Mouse (Mus musculus) CD8-positive naive resting alpha-beta T cell, adult 2 months (primary cell): Measurements from ENCODE around the gene Gm10842.

ENCODE experiments used
- DNase-seq, 2 experiments: peaks; one replicate each; pipeline ENCODE4 v3.0.0; 2022; ENCODE audit warnings: low read depth in 2 of 2, low spot score in 2 of 2

Gene Gm10842

GRCm38 (mm10) chr11:105152357-105152899 lies 5.7 kb downstream of the Gm10842 start:
- no peak for DNase-seq

- no peak for DNase-seq
Observed at GRCm38 (mm10) chr11:105153068-105153833, 6.6 kb downstream of the Gm10842 start.

- no peak for DNase-seq
Observed at GRCm38 (mm10) chr11:105155915-105156314, 9.2 kb downstream of the Gm10842 start.

GRCm38 (mm10) chr11:105156748-105157267 lies 10.1 kb downstream of the Gm10842 start:
- no peak for DNase-seq

GRCm38 (mm10) chr11:105158047-105158446 lies 11.4 kb downstream of the Gm10842 start:
- DNase-seq = no peak

GRCm38 (mm10) chr11:105159673-105160360 lies 13.1 kb downstream of the Gm10842 start:
- no peak for DNase-seq

GRCm38 (mm10) chr11:105161411-105161810 lies 14.7 kb downstream of the Gm10842 start:
- no peak for DNase-seq

- DNase-seq = no peak
Observed at GRCm38 (mm10) chr11:105164516-105165510, 18.1 kb downstream of the Gm10842 start.

- DNase-seq = no peak
Observed at GRCm38 (mm10) chr11:105166780-105167179, 20.1 kb downstream of the Gm10842 start.

GRCm38 (mm10) chr11:105178516-105178915 lies 31.8 kb downstream of the Gm10842 start, which contains the start of gene Tlk2:
TSS of gene Tlk2 (plus strand) at chr11:105178807.
- DNase-seq = no peak

GRCm38 (mm10) chr11:105179523-105179922 lies 32.8 kb downstream of the Gm10842 start:
- DNase-seq = no peak

GRCm38 (mm10) chr11:105180471-105181091 lies 33.9 kb downstream of the Gm10842 start:
- peak; percentile 50 to 56 for DNase-seq

GRCm38 (mm10) chr11:105181126-105181637 lies 34.5 kb downstream of the Gm10842 start:
- DNase-seq = peak; percentile 79 to 80

- DNase-seq = peak; percentile 41 to 44
Observed at GRCm38 (mm10) chr11:105181689-105182460, 35.2 kb downstream of the Gm10842 start.

GRCm38 (mm10) chr11:105182461-105182855 lies 35.8 kb downstream of the Gm10842 start:
- no peak for DNase-seq

GRCm38 (mm10) chr11:105184678-105185077 lies 38.0 kb downstream of the Gm10842 start:
- peak in 1 of 2 experiments; percentile 19 for DNase-seq

- no peak for DNase-seq
Observed at GRCm38 (mm10) chr11:105192186-105192585, 45.5 kb downstream of the Gm10842 start.
